Mouse (Mus musculus) hindbrain, embryonic 12.5 days (tissue): ENCODE data around the gene Pdpk1. TPM values are rescaled to one million over a fixed set of nuclear protein-coding genes. Genes with fewer than 3 reads are reported as not detected.

ENCODE experiments used
- polyA plus RNA-seq: library from polyadenylated mRNA; unstranded; fragments of >200 nt; fragmentation: Nextera tagmentation; extraction: Ambion mirVana; gene quantifications from 2 replicates; pipeline ENCODE4 v1.2.1, GENCODE M21; 2016

Gene Pdpk1
- polyA plus RNA-seq, 1 experiment from 2014 or later: 55.2 TPM

Other genes starting within 250 kb of the Pdpk1 start
- gene Dcpp3, start 233.5 kb downstream of the Pdpk1 start, polyA plus RNA-seq: not detected in 2 replicates
- not detected in 2 replicates for gene Sbp, start 209.3 kb downstream of the Pdpk1 start, polyA plus RNA-seq
- gene Sbpl, start 195.7 kb downstream of the Pdpk1 start, polyA plus RNA-seq: not detected in 2 replicates
- not detected in 2 replicates for gene Prss30, start 170.4 kb downstream of the Pdpk1 start, polyA plus RNA-seq
- gene Prss22, start 152.8 kb downstream of the Pdpk1 start, polyA plus RNA-seq: 0.48 TPM in 1 of 2 replicates, not detected in the other
- 0.31 and 0.34 TPM in 2 replicates for gene Prss27, start 112.8 kb downstream of the Pdpk1 start, polyA plus RNA-seq
- 94.2 and 97.0 TPM in 2 replicates for gene Kctd5, start 77.4 kb downstream of the Pdpk1 start, polyA plus RNA-seq
- gene Amdhd2, start 12.8 kb upstream of the Pdpk1 start, polyA plus RNA-seq: 35.6 and 41.2 TPM in 2 replicates
- 558 and 595 TPM in 2 replicates for gene Atp6v0c, start 18.8 kb upstream of the Pdpk1 start, polyA plus RNA-seq
- gene Tbc1d24, start 54.6 kb upstream of the Pdpk1 start, polyA plus RNA-seq: 13.5 and 17.0 TPM in 2 replicates
- gene Ntn3, start 58.6 kb upstream of the Pdpk1 start, polyA plus RNA-seq: 10.9 and 12.1 TPM in 2 replicates
- gene Tedc2, start 69.9 kb upstream of the Pdpk1 start, polyA plus RNA-seq: 14.8 and 15.6 TPM in 2 replicates
- gene Ccnf, start 100.6 kb upstream of the Pdpk1 start, polyA plus RNA-seq: 49.2 and 53.3 TPM in 2 replicates
- gene Abca17, start 200.1 kb upstream of the Pdpk1 start, polyA plus RNA-seq: 0.15 and 0.16 TPM in 2 replicates
- 21.4 and 21.7 TPM in 2 replicates for gene Abca3, start 201.0 kb upstream of the Pdpk1 start, polyA plus RNA-seq